Mouse (Mus musculus) limb, embryonic 14.5 days (tissue): ENCODE results near the gene Arpc3. TPM values are rescaled to one million over a fixed set of nuclear protein-coding genes. Genes with fewer than 3 reads are reported as not detected.

Experiments
- ATAC-seq: fragments of 200-750 bp; cut with Nextera tagmentation; 2 replicates; pipeline ENCODE4 v1.8.0; 2017; ENCODE audit warnings: low read depth, moderate number of reproducible peaks, moderate TSS enrichment; ENCODE audit not compliant: low FRiP score
- DNase-seq: peaks from one replicate; pipeline ENCODE4 v3.0.0-alpha.2; 2015; ENCODE audit warnings: low spot score
- H3K27ac ChIP-seq: fragments of 300-500 bp; sonication (generic); replicated peaks from 2 replicates; pipeline ENCODE4 v1.5.1; 2014; ENCODE audit warnings: low read depth, mild to moderate bottlenecking, low read length, moderate library complexity, mixed read lengths
- H3K27me3 ChIP-seq: fragments of 300-500 bp; sonication (generic); 2 replicates; pipeline ENCODE4 v1.6.1; 2014; ENCODE audit warnings: low read length, mixed read lengths; ENCODE audit not compliant: control insufficient read depth, insufficient read depth
- H3K36me3 ChIP-seq: fragments of 300-500 bp; sonication (generic); 2 replicates; pipeline ENCODE4 v1.6.1; 2014; ENCODE audit warnings: mild to moderate bottlenecking, low read length, moderate library complexity, mixed read lengths; ENCODE audit not compliant: control insufficient read depth, insufficient read depth
- H3K4me1 ChIP-seq: fragments of 300-500 bp; sonication (generic); 2 replicates; pipeline ENCODE4 v1.6.1; 2014; ENCODE audit warnings: antibody characterized with exemption, low read length, mixed read lengths; ENCODE audit not compliant: control insufficient read depth, insufficient read depth
- H3K4me2 ChIP-seq: fragments of 300-500 bp; sonication (generic); replicated peaks from 2 replicates; pipeline ENCODE4 v1.6.1; 2014; ENCODE audit warnings: low read depth, mild to moderate bottlenecking, low read length, moderate library complexity; ENCODE audit not compliant: severe bottlenecking
- H3K4me3 ChIP-seq: fragments of 300-500 bp; sonication (generic); replicated peaks from 2 replicates; pipeline ENCODE4 v1.5.1; 2014; ENCODE audit warnings: low read length
- H3K9ac ChIP-seq: fragments of 300-500 bp; sonication (generic); 2 replicates; pipeline ENCODE4 v1.6.1; 2014; ENCODE audit warnings: mild to moderate bottlenecking, low read depth, low read length, moderate library complexity; ENCODE audit not compliant: severe bottlenecking
- H3K9me3 ChIP-seq: fragments of 300-500 bp; sonication (generic); 2 replicates; pipeline ENCODE4 v1.6.1; 2016; ENCODE audit warnings: low read length; ENCODE audit not compliant: control insufficient read depth
- POLR2A ChIP-seq: fragments of 200-500 bp; IDR thresholded peaks from 2 replicates; pipeline ENCODE4 v1.8.0; 2012; ENCODE audit warnings: inconsistent platforms, mild to moderate bottlenecking, moderate library complexity, borderline replicate concordance; ENCODE audit not compliant: insufficient read depth, insufficient read length; ENCODE audit errors: extremely low read depth
- WGBS: fragments of 180-500 bp; shearing (Covaris S2); extraction: QIAGEN DNeasy Blood & Tissue Kit; methylation state at CpG from one replicate; pipeline ENCODE4 v1.1.7; 2014; 5-methylcytosine and 5-hydroxymethylcytosine counted together
- polyA plus RNA-seq, 2 experiments: library from polyadenylated mRNA; depleted of rRNA in 1 of 2; stranded (reverse) in 1 of 2; unstranded in 1 of 2; fragments of >200 nt; fragmentation: Nextera tagmentation in 1 of 2; extraction: Ambion mirVana in 1 of 2; gene quantifications; 2 replicates each; pipeline versions ENCODE4 v1.2.1 to v1.2.3; 2012 to 2014

Gene Arpc3
- polyA plus RNA-seq, 2 experiments: 46.2 to 241 TPM

DNA sequence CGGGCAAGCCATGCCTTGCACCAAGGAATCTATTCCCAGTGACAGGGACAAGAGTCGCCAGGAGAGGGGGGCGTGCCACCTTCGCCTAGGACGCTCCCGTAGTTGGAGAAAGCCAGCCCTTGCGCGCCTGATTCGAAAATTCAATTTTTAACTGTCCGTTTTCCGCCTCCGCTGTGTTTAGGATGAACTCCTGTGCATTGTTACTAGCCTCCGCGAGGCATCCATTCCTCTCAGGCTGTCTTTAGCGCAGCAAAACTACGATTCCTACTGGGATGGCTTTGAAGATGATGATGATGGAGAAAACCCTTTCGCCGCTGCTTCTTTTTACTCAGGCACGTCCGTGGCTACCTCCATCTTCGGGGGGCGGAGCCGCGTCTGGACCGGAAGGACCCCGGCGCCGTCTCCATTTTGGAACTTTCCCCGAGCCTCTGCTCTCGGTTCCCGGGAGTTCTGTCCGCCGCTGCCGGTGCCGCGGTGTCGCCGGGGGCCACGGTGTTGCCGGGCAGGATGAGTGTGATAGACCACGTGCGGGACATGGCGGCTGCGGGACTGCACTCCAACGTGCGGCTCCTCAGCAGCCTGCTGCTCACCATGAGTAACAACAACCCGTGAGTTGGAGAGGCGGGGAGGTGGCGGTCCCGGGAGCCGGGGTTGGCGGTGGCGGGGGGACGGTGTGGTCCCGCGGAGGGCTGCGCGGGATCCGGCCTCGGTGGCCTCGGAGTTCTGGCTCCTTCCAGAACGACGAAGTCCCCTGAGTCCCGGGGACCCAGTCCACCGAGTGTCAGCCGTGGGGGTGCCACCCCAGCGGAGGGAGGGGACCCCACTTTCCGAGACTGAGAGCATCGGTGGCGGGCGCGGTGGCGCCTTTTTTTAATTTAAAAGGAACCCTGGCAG is 30.6 kb downstream of the Arpc3 start:
- H3K27ac ChIP-seq: peak overlapping the region; percentile 90
- no peaks in the 10 kb centered on the region for H3K9me3 ChIP-seq
- no peak for TF ChIP-seq POLR2A
- H3K4me3 ChIP-seq: peak overlapping the region; percentile 98
- 1% methylated on average over 62 of the region's 73 CpGs for WGBS
- H3K27me3 ChIP-seq: no peaks in the 10 kb centered on the region
- DNase-seq (peak; percentile 88), ATAC-seq (peak; percentile 91)
- H3K4me1 ChIP-seq: peaks cover 5% of the 10 kb centered on the region
- H3K4me2 ChIP-seq: peak overlapping the region; percentile 84
- H3K36me3 ChIP-seq: peaks cover 4% of the 10 kb centered on the region; the same call in 1 of the 2 replicates
- H3K9ac ChIP-seq: peak overlapping the region; percentile 92

DNA sequence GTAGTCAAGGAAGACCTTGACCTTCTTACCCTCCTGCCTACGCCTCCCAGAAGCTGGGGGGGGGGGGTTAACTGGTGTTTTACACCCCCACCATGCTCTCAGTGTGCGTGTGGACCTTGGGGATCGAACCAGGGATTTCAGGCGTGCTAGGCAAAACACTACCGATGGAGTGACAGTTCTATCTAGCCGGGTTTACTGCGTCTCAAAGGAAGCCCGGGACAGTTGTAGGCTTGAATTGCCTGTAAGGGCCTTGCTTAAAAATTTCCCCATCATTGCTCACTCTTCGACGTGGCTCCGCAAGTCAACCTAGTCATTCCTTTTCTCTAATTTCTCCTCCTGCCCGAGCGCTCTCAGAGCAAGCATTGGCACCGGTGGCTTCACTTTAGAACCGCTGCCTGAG is 31.4 kb downstream of the Arpc3 start:
- 33% methylated on average over 15 of the region's 15 CpGs for WGBS
- H3K36me3 ChIP-seq: peaks cover 7% of the 10 kb centered on the region
- ATAC-seq (no peak), DNase-seq (no peak)
- H3K27ac ChIP-seq: no peak overlapping the region
- peaks cover 5% of the 10 kb centered on the region for H3K4me1 ChIP-seq
- H3K9me3 ChIP-seq: no peaks in the 10 kb centered on the region
- H3K9ac ChIP-seq: peak overlapping the region; percentile 92
- peak overlapping the region; percentile 84 for H3K4me2 ChIP-seq
- no peaks in the 10 kb centered on the region for H3K27me3 ChIP-seq
- peak overlapping the region; percentile 98 for H3K4me3 ChIP-seq
- no peak for TF ChIP-seq POLR2A

DNA sequence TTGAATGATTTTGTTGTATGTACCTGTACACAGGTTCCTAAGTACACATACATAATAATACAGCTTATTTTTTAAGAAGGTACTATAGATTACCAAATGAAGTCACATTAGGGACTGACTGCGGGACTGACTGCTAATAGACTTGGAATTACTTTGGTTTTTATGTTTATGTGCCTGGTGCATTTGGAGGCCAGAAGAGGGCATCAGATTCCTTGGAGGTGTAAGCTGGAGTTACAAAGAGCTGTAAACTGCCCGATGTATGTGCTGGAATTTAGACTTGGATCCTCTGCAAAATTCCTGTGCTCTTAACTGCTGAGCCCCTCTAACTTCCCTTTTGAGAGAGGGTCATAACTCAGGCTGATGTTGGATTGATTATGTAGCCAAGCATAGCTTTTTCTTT is 33.9 kb downstream of the Arpc3 start:
- Histone ChIP-seq H3K4me1 (peaks cover 5% of the 10 kb centered on the region), H3K9ac (no peak overlapping the region), H3K9me3 (no peaks in the 10 kb centered on the region), H3K36me3 (peaks cover 29% of the 10 kb centered on the region), H3K27ac (no peak overlapping the region), H3K4me3 (no peak overlapping the region), H3K4me2 (no peak overlapping the region), H3K27me3 (no peaks in the 10 kb centered on the region)
- 75% methylated on average over 2 of the region's 2 CpGs for WGBS
- no peak for DNase-seq
- TF ChIP-seq POLR2A: no peak
- no peak for ATAC-seq

DNA sequence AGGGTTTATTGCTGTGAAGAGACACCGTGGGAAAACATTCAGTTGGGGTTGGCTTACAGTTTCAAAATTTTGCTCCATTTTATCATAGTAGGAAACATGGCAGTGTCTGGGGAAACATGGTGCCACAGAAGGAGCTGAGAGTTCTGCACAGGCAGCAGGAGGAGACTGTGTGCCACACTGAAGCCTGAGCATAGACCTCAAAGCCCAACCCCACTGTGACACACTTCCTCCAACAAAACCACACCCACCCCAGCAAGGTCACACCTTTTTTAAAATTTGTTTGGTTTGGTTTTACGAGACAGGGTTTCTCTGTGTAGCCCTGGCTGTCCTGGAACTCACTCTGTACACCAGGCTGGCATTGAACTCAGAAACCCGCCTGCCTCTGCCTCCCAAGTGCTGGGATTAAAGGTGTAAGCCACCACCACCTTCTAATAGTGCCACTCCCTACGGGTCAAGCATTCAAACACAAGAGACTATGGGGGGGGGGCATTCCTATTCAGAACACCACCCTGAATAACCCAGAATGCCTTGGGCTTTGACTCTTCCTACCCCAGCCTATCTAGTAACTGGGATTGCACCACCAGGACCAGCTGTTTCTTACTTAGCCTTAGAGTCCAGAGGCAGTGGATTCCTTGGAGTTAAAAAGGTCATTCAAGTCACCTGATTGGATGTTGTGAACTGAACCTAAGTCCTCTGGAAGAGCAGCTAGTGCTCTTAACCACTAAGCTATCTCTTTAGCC is 38.5 kb downstream of the Arpc3 start:
- Histone ChIP-seq H3K9me3 (no peaks in the 10 kb centered on the region), H3K4me2 (no peak overlapping the region), H3K9ac (no peak overlapping the region), H3K27me3 (no peaks in the 10 kb centered on the region), H3K4me3 (no peak overlapping the region), H3K27ac (no peak overlapping the region), H3K4me1 (no peaks in the 10 kb centered on the region), H3K36me3 (peaks cover 75% of the 10 kb centered on the region)
- DNase-seq (no peak), ATAC-seq (no peak)
- no peak for TF ChIP-seq POLR2A
- WGBS: 90% methylated on average over 4 of the region's 4 CpGs

DNA sequence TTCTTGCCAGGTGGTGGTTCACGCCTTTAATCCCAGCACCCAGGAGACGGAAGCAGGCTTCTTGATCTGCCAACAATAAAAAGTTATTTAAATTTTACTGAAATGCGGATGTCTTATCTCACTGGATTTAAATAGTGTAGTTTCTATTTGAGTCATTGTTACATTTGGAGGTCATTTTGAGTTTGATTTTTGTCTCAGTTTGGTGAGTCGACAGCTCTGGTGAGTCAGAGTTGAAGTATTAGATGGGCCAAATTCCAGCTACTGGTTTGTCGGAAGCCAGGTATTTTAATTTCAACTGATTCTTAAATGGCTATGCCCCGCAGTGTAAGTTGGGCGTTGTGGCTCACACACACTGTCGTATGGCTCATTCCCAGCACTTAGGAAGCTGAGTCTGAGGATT is 39.5 kb downstream of the Arpc3 start:
- WGBS: 95% methylated on average over 8 of the region's 8 CpGs
- no peak for ATAC-seq
- Histone ChIP-seq H3K27me3 (no peaks in the 10 kb centered on the region), H3K36me3 (peaks cover 81% of the 10 kb centered on the region), H3K4me2 (no peak overlapping the region), H3K27ac (no peak overlapping the region), H3K4me1 (no peaks in the 10 kb centered on the region), H3K9ac (no peak overlapping the region), H3K4me3 (no peak overlapping the region), H3K9me3 (no peaks in the 10 kb centered on the region)
- no peak for DNase-seq
- no peak for TF ChIP-seq POLR2A
